Mouse (Mus musculus) adrenal gland, postnatal 4 days (tissue): ENCODE results near the gene Olfr872. TPM values are rescaled to one million over a fixed set of nuclear protein-coding genes. Genes with fewer than 3 reads are reported as not detected.
"Not testable (repeated sequence)": the region's sequence is repeated elsewhere in the genome, so short reads cannot be mapped to it uniquely, and the experiment has no call there.

Experiments
- DNase-seq, 2 experiments: peaks; one replicate each; pipeline ENCODE4 v3.0.0; 2021 to 2022; ENCODE audit warnings: low spot score in 2 of 2, mixed read lengths in 2 of 2
- long read RNA-seq, 2 experiments: library from polyadenylated mRNA; stranded (forward); transcript quantifications; one replicate each; pipeline ENCODE4 v2.0.0; 2021
- total RNA-seq, 2 experiments: library from RNA; stranded (reverse); gene quantifications; 2 replicates each; pipeline ENCODE4 v1.2.3; 2021

Gene Olfr872
- not detected for total RNA-seq
- long read RNA-seq, experiment 1 = 0 reads
- long read RNA-seq, experiment 2 = 0 reads

DNA sequence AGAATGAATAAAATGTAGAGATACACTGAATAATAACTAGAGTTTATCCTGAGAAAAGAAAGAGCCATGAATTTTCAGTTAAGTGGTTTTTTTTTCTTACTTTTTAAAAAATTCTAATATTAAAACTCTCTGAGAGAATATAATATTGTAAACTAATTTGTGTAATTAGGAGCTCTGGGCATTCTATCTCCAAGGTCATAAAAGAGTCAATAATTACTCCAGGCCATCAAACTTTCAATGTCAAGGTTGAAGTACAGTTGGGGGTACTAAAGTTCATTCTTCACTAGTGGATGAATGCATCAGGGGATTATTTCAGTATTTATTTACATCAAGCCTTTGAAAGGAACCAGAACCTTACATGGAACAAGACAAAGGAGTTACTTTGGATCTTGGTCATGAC lies at the start of gene Olfr872:
Gene Olfr872, plus strand, starts transcription at position 301 of the 400 bp plus-strand sequence.
- DNase-seq = no peak

DNA sequence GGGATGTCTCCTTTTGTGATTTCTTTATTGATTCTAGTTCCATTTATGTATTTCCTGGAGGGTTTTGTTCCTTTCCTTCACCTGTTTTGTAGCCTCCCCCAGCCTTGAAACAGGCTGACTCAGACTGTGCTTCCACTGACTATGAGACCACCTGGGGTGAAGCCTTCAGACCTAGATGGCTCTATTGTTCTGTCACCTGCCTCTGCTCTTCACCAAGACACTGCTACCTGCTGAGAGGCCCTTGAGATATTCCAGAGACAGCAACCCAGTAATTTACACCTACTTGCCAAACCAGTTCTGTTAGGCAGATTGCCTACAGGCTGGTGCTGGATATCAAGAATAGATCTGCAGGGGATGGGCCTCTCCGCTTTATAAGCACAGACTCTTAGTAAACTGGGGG lies 34.8 kb upstream of the Olfr872 start:
- DNase-seq = no peak

DNA sequence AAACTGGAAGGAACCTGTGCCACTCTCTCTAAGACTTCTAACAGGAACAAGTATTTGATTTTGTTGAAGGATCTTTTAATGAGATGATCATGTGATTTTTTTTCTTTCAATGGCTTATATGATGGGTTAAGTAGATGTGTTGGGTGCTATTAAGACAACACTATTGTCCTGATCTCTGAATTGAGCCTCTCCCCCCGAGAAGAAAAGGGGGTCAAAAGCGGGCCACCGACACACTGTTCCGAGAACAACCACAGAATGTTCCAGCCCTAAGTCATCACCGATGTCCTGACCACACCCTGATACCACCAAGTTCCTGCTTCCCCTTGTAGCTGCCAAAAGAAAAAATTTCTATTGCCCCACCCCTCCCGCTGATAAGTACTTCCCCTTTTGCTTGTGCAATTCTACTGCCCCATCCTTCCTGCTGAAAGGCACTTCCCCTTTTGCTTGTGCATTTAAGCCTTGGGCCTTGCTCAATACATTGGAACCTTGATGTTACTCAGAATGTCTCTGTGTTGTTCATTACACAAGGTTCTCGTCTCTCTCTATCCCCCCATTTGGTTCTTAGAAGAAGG lies 33.4 kb upstream of the Olfr872 start:
- DNase-seq = not testable (repeated sequence)

DNA sequence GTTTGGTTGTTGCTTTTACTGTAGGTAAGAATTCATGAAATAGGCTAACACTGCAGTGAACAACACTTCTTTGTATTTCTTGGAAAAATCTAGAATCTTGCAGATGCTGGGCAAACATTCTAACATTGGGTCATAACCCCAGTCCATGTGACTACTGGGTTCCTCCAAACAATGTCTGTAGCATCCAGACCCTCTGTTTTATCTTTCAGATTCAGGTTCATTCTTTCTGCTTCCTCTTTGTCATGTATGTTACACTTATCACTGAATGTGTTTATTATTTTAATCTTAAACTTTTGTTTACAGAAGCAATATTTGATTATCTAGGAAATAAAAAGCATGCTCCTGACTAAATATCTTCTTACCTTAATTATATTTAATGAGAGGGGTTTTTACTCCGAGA lies 26.1 kb upstream of the Olfr872 start:
- DNase-seq = no peak

DNA sequence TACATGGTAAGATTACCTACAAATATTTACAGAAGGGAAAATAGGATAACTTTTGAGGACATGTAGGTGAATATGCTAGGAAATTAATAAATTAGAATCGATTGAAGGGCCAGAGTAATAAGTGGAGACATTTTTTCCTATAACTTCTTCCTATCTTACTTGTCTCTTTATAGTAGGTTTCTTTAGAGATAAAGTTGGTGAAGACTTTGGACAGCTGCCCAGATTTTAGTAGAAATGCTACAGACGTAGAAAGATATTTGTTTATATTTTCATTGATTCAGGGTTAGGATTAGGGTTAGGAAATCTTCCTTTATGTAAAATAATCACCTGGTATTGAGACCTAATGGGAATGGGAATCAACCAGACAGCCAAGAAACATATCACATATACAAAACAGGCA lies 25.4 kb upstream of the Olfr872 start:
- DNase-seq = no peak

DNA sequence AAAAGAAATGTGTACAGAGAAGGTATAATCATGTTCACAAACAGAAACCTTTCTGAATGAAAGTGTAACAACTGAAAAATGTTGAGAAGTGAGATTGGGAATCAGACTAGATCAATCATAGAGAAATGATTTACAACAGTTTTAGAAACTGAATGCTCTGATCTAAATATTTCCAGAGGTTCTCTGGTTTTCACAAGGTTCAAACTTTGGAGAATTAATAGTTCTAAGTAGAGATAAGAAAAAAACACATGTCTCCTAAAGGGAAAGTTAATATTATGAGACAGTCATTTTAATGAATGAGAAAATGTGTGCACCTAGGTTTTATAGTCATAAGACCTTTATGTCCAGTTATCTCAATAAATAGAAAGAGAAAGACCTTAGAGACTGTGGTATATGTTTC lies 25.0 kb upstream of the Olfr872 start, which contains the start of gene Olfr871:
Gene Olfr871, plus strand, starts transcription at position 301 of the 400 bp plus-strand sequence.
- DNase-seq = no peak

DNA sequence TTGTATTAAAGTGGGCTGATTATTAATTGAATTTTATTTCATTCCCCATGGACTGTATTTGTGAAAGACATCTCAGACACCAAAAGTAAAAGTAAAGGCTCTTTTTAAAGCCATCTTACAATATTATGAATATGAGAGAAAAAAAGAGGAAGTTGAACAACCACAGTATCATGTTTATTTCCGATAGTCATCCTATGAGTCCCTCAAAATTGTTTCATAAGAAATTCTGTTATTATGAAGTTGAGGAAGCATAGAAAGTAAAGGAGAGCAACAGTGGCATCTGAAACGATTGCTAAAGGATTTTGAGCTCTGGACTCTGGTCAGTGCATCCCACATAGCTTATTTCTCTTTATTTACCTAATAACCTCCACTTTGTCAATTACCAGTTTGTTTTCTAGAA lies 459 bp downstream of the Olfr872 start:
- no peak for DNase-seq

DNA sequence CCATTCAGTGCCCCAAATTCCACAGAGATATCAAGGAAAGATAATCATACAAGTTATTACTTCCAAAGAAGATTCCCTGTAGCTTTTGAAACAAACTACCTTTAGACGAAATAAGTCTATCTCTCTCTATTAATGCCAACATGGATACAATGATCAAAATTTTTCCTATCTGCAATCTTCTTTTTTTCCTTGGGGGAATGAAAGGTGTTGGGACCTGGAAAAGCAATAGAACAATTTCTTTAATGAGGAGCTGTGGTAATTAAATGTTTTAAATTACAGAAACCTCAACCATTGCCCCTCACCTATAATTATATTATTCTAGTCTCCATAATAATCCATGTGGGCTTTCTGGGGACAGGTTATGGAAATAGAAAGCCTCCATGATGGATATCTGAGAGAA lies 45.1 kb downstream of the Olfr872 start, which contains the start of gene Olfr39:
Gene Olfr39, plus strand, starts transcription at position 301 of the 400 bp plus-strand sequence.
- no peak for DNase-seq

DNA sequence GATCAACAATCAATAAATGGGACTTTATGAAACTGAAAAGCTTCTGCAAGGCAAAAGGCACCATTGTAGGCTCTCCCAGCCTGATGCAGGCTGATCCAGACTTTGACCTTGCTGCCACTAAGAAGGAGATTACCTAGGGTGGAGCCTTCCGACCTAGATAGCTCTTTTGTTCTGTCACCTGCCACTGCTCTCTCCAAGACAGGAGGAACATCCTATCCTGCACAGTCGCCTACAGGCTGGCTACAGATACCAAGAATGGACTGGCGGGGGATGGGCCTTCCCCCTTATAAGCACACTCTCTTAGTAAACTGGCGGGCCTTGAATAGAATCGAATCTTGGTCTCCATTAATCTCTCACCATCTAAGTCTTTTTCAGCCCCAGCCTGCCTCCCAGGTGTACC lies 58.6 kb downstream of the Olfr872 start:
- DNase-seq = not testable (repeated sequence)

DNA sequence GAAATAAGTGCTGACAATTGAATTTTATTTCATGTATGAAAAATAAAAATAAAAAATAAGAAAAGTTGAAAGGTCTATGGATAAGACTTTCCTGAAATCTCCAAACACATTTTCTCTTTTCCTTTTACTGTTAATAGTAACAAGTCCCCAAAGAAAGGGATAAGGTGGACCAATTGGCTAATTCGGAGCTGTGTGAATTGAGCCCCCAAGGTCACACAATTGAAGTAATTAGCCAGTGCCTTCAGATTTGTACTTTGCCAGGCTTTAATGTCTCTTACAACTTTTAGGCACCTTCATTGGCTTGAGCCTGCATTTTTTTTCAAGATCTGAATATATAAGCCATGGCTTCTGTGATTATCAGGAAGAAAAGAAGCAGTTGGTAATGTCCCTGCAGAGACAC lies 61.3 kb downstream of the Olfr872 start, which contains the start of gene Olfr873:
Gene Olfr873, plus strand, starts transcription at position 301 of the 400 bp plus-strand sequence.
- no peak for DNase-seq

Other genes starting within 250 kb of the Olfr872 start
- not detected for gene Olfr866, start 209.1 kb upstream of the Olfr872 start, total RNA-seq
- gene Olfr867, start 179.6 kb upstream of the Olfr872 start, total RNA-seq = not detected
- not detected for gene Olfr868, start 138.5 kb upstream of the Olfr872 start, total RNA-seq
- not detected for gene Olfr869, start 108.1 kb upstream of the Olfr872 start, total RNA-seq
- gene Olfr870, start 63.1 kb upstream of the Olfr872 start, total RNA-seq = not detected
- gene Olfr871, start 24.9 kb upstream of the Olfr872 start, total RNA-seq = not detected
- not detected for gene Olfr39, start 45.2 kb downstream of the Olfr872 start, total RNA-seq
- gene Olfr873, start 61.4 kb downstream of the Olfr872 start, total RNA-seq = not detected
- under 1 TPM in 1 of 2 experiments, not detected in 1; 0.25 TPM for gene Olfr18, start 99.0 kb downstream of the Olfr872 start, total RNA-seq
- 10 to 100 TPM; 14.6 to 15.1 TPM for gene Zfp560, start 148.1 kb downstream of the Olfr872 start, total RNA-seq
- gene Zfp26, start 223.0 kb downstream of the Olfr872 start, total RNA-seq = 10 to 100 TPM; 39.4 to 41.6 TPM